Mouse (Mus musculus) spleen, postnatal 36 days (tissue): ENCODE measurements around the gene Agpat3.

Experiments used
- DNase-seq, 2 experiments: peaks; one replicate each; pipeline ENCODE4 v3.0.0; 2022; ENCODE audit warnings: low spot score in 2 of 2, mixed read lengths in 1 of 2

Agpat3 gene

GRCm38 (mm10) chr10:78324556-78325164, 27.6 kb downstream of the Agpat3 start:
- no peak for DNase-seq

- DNase-seq: no peak
These were observed 28.9 kb downstream of the Agpat3 start for GRCm38 (mm10) chr10:78323214-78323880.

GRCm38 (mm10) chr10:78322806-78323205, 29.5 kb downstream of the Agpat3 start:
- DNase-seq: peak in 1 of 2 experiments; percentile 26

- DNase-seq: no peak
These were observed 31.0 kb downstream of the Agpat3 start for GRCm38 (mm10) chr10:78321133-78321757.

- DNase-seq: no peak
These were observed 31.8 kb downstream of the Agpat3 start for GRCm38 (mm10) chr10:78320526-78320925.

GRCm38 (mm10) chr10:78319940-78320339, 32.3 kb downstream of the Agpat3 start:
- no peak for DNase-seq

- DNase-seq: no peak
These were observed 34.9 kb downstream of the Agpat3 start for GRCm38 (mm10) chr10:78317270-78317923.

GRCm38 (mm10) chr10:78316228-78317087, 35.8 kb downstream of the Agpat3 start:
- DNase-seq: no peak

- no peak for DNase-seq
These were observed 37.1 kb downstream of the Agpat3 start for GRCm38 (mm10) chr10:78315145-78315544.

GRCm38 (mm10) chr10:78311886-78312635, 40.2 kb downstream of the Agpat3 start:
- no peak for DNase-seq

GRCm38 (mm10) chr10:78310747-78311267, 41.5 kb downstream of the Agpat3 start:
- DNase-seq: no peak

- no peak for DNase-seq
These were observed 43.7 kb downstream of the Agpat3 start for GRCm38 (mm10) chr10:78308617-78309016.

GRCm38 (mm10) chr10:78307391-78307790, 44.9 kb downstream of the Agpat3 start:
- no peak for DNase-seq

- DNase-seq: no peak
These were observed 46.3 kb downstream of the Agpat3 start for GRCm38 (mm10) chr10:78306027-78306426.

- DNase-seq: no peak
These were observed 47.3 kb downstream of the Agpat3 start for GRCm38 (mm10) chr10:78304996-78305395.

GRCm38 (mm10) chr10:78303675-78304074, 48.6 kb downstream of the Agpat3 start:
- DNase-seq: peak; percentile 31 to 45

- DNase-seq: no peak
These were observed 52.2 kb downstream of the Agpat3 start for GRCm38 (mm10) chr10:78300061-78300460.

GRCm38 (mm10) chr10:78298651-78299644, 53.3 kb downstream of the Agpat3 start:
- peak; percentile 26 to 29 for DNase-seq
